Mouse (Mus musculus): Measurements from ENCODE around the gene Oxnad1.
"Not testable (repeated sequence)": the region's sequence is repeated elsewhere in the genome, so short reads cannot be mapped to it uniquely, and the experiment has no call there.

Oxnad1 gene

GRCm38 (mm10) chr14:32084761-32085485 is at the start of gene Oxnad1:
Oxnad1 (plus strand) TSS chr14:32085374.
- peak; percentile 90 for DNase-seq (ENCODE audit: low spot score)

- DNase-seq (ENCODE audit: low spot score), result no peak
Observed at GRCm38 (mm10) chr14:32036482-32036881, 48.7 kb upstream of the Oxnad1 start.

GRCm38 (mm10) chr14:32037661-32038252 is 47.4 kb upstream of the Oxnad1 start:
- no peak for DNase-seq (ENCODE audit: low spot score)

GRCm38 (mm10) chr14:32042108-32042507 is 43.1 kb upstream of the Oxnad1 start:
- no peak for DNase-seq (ENCODE audit: low spot score)

- DNase-seq (ENCODE audit: low spot score), result no peak
Observed at GRCm38 (mm10) chr14:32046357-32046756, 38.8 kb upstream of the Oxnad1 start.

- no peak for DNase-seq (ENCODE audit: low spot score)
Observed at GRCm38 (mm10) chr14:32050171-32050570, 35.0 kb upstream of the Oxnad1 start.

GRCm38 (mm10) chr14:32053895-32054294 is 31.3 kb upstream of the Oxnad1 start:
- DNase-seq (ENCODE audit: low spot score), result no peak

- DNase-seq (ENCODE audit: low spot score), result no peak
Observed at GRCm38 (mm10) chr14:32054788-32055187, 30.4 kb upstream of the Oxnad1 start.

GRCm38 (mm10) chr14:32055781-32056180 is 29.4 kb upstream of the Oxnad1 start:
- no peak for DNase-seq (ENCODE audit: low spot score)

- peak; percentile 59 for DNase-seq (ENCODE audit: low spot score)
Observed at GRCm38 (mm10) chr14:32056675-32057074, 28.5 kb upstream of the Oxnad1 start.

- no peak for DNase-seq (ENCODE audit: low spot score)
Observed at GRCm38 (mm10) chr14:32057664-32058063, 27.5 kb upstream of the Oxnad1 start.

GRCm38 (mm10) chr14:32061398-32061797 is 23.8 kb upstream of the Oxnad1 start:
- DNase-seq (ENCODE audit: low spot score), result no peak

GRCm38 (mm10) chr14:32072807-32073206 is 12.4 kb upstream of the Oxnad1 start:
- no peak for DNase-seq (ENCODE audit: low spot score)

GRCm38 (mm10) chr14:32073211-32073685 is 11.9 kb upstream of the Oxnad1 start:
- DNase-seq (ENCODE audit: low spot score), result no peak

- no peak for DNase-seq (ENCODE audit: low spot score)
Observed at GRCm38 (mm10) chr14:32073901-32074300, 11.3 kb upstream of the Oxnad1 start.

GRCm38 (mm10) chr14:32076896-32077575 is 8.1 kb upstream of the Oxnad1 start:
- peak; percentile 27 for DNase-seq (ENCODE audit: low spot score)

- no peak for DNase-seq (ENCODE audit: low spot score)
Observed at GRCm38 (mm10) chr14:32081026-32081425, 4.1 kb upstream of the Oxnad1 start.

GRCm38 (mm10) chr14:32082891-32083290 is 2.3 kb upstream of the Oxnad1 start:
- no peak for DNase-seq (ENCODE audit: low spot score)

GRCm38 (mm10) chr14:32083466-32083865 is 1.7 kb upstream of the Oxnad1 start:
- DNase-seq (ENCODE audit: low spot score), result no peak

- DNase-seq (ENCODE audit: low spot score), result peak; percentile 99
Observed at GRCm38 (mm10) chr14:32085486-32086201, 470 bp downstream of the Oxnad1 start, which contains the start of gene Dph3. Dph3 (minus strand) TSS chr14:32085729.

- DNase-seq (ENCODE audit: low spot score), result no peak
Observed at GRCm38 (mm10) chr14:32086226-32086625, 1.1 kb downstream of the Oxnad1 start.

GRCm38 (mm10) chr14:32087584-32088248 is 2.5 kb downstream of the Oxnad1 start:
- not testable (repeated sequence) for DNase-seq (ENCODE audit: low spot score)

Measured in testis, postnatal 14 days (tissue).